Mouse (Mus musculus) pancreas, adult 10 weeks (tissue): ENCODE measurements around the gene 1700029J07Rik. TPM values are rescaled to one million over a fixed set of nuclear protein-coding genes. Genes with fewer than 3 reads are reported as not detected.

Experiments used
- polyA plus RNA-seq: library from polyadenylated mRNA; stranded (reverse); fragments of 350-450 nt; fragmentation: Illumina TruSeq; extraction: RNeasy Lipid Tissue Mini Kit (QIAGEN cat#74804); gene quantifications from one replicate; pipeline ENCODE4 v1.2.3, GENCODE M21; 2015; ENCODE audit warnings: low read depth, low replicate concordance; ENCODE audit not compliant: insufficient read depth

The 1700029J07Rik gene
- polyA plus RNA-seq: 3.3 TPM

GRCm38 (mm10) chr8:45975126-45975836, at the start of gene 1700029J07Rik, which contains the start of gene Ufsp2:
Gene 1700029J07Rik, minus strand, starts transcription at chr8:45975252.
Gene Ufsp2, plus strand, starts transcription at chr8:45975528.

GRCm38 (mm10) chr8:46005596-46005995, 30.5 kb upstream of the 1700029J07Rik start, which contains the start of gene Ankrd37:
Gene Ankrd37, minus strand, starts transcription at chr8:46005707.

GRCm38 (mm10) chr8:45999138-45999783, 24.2 kb upstream of the 1700029J07Rik start, which contains the start of gene Lrp2bp:
Gene Lrp2bp, plus strand, starts transcription at chr8:45999303.

GRCm38 (mm10) chr8:45934582-45935014, 40.5 kb downstream of the 1700029J07Rik start, which contains the start of gene Ccdc110:
Gene Ccdc110, plus strand, starts transcription at chr8:45934619.

Other genes with a start within 250 kb of the 1700029J07Rik start
- 6.8 TPM for gene Pdlim3, start 89.8 kb downstream of the 1700029J07Rik start, polyA plus RNA-seq
- gene Ccdc110, start 40.6 kb downstream of the 1700029J07Rik start, polyA plus RNA-seq: not detected
- gene Ufsp2, start 276 bp upstream of the 1700029J07Rik start, polyA plus RNA-seq: 14.1 TPM
- not detected for gene Lrp2bp, start 24.1 kb upstream of the 1700029J07Rik start, polyA plus RNA-seq
- 5.2 TPM for gene Ankrd37, start 30.5 kb upstream of the 1700029J07Rik start, polyA plus RNA-seq
- gene Cfap97, start 176.5 kb upstream of the 1700029J07Rik start, polyA plus RNA-seq: 2.7 TPM
- 3.6 TPM for gene Snx25, start 176.9 kb upstream of the 1700029J07Rik start, polyA plus RNA-seq
- gene Slc25a4, start 236.0 kb upstream of the 1700029J07Rik start, polyA plus RNA-seq: 22.7 TPM